Mouse (Mus musculus): Measurements from ENCODE around the gene Ace2.

Ace2 gene

DNA sequence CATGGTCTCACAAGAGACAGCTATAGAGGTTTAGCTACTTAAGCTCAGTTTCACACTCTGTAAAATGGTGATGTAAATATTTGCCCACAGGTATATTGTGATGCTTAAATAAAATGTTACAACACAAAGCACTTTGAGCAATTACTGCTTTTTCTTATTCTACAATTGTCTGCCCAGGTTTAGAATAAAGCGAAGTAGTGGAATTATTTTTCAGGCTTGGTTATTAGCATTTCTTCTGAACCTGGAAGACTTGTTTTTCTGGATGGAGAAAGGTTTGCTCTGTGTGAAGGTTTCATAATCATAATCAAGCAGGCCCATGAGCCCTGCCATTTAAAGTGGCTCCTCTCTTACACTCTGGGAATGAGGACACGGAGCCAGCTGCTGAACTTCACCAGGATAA is at the start of gene Ace2:
Gene Ace2, plus strand, starts transcription at position 301 of the 400 bp plus-strand sequence.
- no peak for DNase-seq

DNA sequence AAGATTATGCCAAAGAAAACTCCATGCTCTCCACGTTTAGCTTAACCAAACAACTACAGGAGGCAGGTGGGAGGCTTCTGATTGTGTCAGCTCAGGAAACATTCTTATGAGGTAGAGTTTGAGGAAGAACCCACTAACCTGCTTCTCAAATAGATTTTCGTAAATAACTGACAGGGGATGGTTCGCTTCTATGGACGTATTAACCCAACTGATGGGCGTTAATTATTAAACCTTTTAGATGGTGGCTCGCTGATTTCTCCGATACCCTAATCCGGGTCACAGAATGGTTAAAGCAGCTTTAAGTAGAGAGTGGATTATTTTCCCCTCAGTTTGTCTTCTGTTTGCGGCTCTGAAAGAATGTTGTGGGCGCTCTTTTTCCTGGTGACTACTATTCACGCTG is 49.2 kb upstream of the Ace2 start:
- DNase-seq, result peak; percentile 10

DNA sequence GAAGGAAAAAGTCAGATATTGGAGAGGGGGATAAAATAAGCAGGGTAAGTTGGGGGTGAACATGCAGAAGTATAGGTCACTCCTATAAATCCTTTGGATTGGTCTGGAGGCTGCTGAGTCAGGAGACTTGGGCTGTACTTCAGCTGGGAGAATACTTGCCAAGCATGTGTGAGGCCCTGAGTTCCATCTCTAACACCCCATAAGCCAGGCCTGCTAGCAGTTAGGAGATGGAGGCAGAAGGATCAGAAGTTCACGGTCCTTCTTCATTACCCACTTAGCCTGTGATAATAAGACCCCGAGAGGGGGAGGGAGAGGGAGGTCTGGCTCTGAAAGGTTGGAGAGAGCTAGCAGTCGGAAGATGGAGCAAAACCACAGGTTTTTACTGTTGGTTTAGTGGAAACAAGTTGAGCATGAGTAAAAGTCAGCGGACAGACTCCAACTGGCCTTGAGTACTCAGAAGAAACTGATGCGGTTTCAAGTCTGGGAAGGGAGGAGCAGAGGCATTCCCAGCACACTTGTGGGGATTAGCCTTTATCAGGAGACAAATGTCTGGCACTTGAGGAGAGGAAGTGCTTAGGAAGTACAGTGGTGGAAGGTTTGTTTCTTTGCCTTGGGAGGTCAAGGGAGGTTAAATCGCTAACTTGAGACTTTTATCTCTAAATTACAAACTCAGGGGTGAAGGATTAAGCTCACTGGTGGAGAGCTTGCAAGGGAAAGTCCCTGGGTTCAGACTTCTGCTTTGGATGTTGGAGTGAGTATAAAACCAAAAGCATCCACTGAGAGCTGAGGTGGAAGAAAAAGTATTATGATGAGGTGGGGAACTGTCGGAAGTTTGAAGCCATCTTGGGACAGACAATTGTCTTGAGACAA is 46.6 kb upstream of the Ace2 start:
- DNase-seq, result no peak

DNA sequence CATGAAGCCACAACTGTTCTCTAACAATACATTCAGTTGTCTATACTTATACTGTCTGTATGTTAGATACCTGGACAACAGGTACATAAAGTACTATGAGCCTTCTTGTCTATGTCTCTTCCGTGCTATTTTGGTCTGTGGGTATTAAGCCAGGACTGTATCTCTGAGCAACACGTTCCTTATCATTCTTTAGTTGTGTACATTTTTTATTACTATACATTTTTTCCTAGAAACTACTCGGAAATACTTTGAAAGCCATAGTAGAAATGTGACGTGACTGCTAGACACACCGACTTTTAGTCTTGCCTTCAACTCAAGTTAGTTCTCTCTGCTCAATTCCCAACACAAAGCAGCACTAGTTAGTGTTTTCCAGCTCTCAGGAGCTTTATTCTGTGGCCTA is 45.7 kb upstream of the Ace2 start:
- no peak for DNase-seq

DNA sequence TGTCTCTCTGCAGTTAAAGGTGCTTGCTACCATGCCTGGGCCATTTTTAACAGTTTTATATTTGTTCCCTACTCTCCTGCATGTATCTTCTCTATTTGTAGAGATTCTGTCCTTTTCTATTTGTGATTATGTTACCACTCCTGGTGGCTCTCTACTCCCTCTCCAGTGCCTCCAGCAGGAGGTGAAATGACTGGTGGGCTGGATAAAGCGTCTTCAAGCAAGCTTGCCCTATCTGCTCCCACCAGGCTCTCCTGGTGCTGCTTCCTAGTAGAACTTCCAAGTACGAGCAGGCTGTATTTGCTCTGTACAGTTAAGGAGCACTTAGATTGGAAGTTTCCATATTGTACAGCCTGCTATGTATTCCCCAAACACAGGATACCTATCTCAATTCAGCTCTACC is 43.3 kb upstream of the Ace2 start:
- DNase-seq, result no peak

DNA sequence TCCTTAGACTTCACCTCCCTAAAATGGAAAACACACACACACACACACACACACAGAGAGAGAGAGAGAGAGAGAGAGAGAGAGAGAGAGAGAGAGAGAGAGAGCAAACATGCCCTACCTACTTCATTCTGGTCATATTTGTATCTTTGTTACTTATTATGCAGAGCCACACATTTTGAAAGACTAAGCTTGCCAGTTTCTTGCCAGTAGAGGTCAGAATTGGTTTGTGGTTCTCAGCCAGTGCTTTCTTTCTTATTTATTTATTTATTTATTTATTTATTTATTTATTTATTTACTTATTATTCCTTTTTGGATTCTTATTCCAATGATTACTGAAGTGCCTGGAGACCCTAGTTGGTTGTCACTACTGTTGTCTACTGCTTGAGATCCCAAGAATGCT is 37.6 kb upstream of the Ace2 start:
- no peak for DNase-seq

DNA sequence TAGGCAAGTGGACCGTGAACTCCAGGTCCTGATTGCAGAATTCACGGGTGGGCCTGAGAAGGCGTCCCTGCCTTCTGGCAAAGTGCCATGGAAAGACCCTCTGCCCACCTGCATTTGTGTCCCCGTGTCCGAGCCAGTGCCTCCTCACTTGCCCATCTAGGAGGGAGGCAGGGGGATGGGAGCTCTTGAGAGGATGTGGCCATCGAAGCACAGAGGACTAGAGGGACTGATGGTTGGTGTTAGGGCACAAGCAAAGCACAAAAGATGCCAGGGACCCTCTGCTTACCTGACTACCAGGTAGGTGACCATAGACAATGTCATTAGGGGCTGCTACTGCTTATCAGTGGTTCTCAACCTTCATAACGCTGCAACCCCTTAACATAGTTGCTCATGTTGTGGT is 36.9 kb upstream of the Ace2 start:
- DNase-seq, result no peak

DNA sequence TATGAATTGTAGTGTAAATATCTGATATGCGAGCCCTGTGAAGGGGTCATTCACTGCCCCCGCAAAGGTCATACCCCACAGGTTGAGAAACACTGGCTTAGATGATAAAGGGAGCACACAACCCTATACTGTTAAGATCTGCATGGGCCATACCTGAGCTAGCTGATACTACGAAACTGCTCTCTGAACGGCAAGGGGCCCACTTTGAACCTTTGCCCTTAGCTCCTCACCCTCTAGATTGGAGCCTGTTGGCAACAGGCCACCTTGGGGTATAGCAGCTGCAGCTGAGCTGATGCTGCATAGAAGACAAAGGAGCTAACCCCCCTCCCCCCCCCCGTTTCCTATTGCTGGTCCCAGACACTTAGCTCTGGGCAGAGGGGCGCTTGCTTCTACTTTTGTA is 36.5 kb upstream of the Ace2 start:
- DNase-seq, result no peak

DNA sequence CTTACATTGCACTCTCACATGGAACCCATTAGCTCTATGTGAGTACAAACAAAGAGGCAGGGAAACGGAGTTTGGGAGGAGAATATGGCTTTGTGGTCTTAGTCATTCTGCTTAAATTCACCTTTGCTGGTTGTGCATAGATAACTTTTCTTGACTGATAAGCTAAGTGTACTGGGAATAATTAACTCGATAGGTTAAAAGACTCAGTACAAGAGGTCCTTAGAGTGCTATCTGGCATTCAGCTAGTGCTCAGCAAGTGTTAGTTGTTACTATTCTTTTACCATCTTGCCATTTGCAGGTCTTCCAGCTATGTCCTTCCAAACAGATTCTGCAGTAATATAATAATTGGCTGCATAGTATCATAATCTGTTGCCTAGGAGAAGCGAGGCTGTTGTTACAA is 28.0 kb upstream of the Ace2 start:
- DNase-seq, result no peak

DNA sequence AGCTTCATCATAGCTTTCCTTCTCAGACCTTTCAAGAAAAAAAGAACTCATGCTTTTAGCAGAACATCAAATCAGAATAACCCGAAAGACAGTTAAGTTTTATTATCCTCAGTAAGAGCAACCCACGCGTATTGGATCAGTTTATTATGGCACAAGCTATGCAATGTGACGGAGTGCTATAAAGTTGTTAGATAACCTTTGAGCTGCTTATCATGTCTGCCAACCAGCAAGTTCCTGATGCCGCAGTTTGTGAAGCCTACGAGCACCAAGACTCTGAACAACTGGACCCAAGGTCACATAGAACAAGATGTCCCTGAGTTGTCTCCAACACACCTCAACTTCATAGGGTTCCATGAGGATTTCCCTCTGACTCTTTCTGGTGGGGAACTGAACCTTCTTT is 25.4 kb upstream of the Ace2 start:
- no peak for DNase-seq

DNA sequence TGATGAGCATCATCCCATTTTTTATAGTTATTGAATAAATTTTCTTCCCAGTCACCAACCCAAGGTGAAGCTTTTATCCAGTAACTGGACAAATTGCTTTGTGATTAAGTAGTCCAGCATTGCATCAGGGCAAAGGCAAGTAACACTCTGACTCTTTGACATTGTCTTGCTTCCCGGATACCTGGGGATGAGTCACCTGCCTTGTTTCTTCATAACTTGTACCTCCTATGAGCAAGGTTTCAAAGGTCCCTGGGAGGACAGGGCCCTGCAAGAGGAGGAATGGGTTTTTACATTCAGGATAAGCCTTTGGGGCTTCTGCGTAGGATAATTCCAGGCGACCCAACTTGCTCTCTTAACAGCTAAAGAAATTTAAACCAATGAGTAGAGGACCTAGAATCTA is 15.2 kb upstream of the Ace2 start:
- no peak for DNase-seq

DNA sequence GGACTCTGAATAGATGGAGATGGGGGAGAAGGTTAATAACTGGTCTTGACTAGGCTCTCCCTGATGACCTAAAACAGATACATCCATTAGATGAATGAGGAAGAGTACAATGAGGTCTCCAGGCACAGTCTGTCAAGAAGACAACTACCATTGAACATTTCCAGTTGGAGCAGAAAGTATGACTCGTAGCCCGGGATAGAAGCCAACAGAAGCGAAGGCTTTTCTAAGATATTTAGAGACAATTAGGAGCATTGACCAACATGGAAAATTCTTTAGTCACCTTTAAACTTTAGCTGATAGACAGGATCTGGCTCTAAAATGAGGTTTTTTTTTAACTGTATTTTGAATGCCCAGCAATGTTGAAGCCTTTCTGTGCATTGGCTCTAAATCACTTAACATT is 5.6 kb upstream of the Ace2 start:
- DNase-seq, result no peak

DNA sequence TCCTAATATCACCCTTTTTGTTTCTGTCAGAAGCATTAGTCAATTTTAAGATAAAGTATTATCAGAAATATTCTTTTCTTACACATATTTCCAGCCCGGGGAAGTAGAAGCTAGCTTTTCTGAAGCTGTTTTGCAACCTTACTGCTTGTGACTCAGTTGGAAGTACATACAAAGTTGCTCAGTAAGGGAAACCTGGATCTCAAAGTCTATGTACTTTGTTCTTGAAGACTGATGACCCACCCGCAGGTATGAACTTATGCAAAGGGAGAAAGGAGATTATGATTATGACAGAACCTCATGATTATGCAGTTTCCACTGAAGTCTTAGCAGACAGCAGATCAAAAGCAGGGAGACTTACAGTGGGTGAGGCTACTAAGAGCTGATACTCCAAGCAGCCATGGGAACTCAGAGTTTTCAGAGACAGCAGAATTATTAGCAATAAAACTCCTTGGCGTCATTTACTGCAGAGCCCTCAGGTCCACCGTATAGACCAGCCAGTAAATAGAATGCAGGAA is 3.8 kb upstream of the Ace2 start:
- DNase-seq, result no peak

DNA sequence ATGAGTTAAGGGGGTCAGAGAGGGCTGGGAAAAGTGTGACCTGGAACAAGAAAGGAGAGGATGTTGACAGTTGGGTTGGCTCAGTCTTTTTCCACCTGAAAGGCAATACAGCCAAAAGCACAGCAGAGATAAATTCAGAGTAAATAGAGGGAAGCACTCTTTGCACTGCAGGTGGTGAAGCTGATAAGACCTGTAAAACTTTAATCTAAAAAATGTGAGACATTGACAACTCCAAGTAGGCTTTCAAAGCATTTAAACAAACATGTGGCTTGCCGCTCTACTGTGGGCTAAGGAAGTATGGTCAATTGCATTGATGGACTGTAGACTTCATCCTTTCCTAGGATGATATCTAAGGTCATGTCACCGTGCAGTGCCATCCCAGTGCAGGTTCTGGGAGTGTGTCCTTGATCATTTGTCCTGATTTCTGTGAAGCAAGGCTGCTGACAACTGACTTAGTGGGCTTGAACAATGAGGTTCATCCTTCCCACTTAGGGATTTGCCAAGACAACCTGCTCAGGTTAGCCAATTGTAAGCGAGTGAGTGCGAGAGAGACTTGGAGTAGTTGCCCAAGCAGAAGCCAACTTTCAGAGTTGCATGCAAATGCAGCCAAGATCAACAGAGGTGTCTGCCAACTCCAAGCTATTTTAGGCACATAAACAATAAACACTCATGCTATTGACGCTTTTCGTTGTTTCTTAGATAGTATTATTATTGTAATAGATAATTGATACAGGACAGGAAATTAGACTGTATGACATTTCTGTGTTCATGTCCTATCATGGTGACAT is 6.5 kb downstream of the Ace2 start:
- no peak for DNase-seq

DNA sequence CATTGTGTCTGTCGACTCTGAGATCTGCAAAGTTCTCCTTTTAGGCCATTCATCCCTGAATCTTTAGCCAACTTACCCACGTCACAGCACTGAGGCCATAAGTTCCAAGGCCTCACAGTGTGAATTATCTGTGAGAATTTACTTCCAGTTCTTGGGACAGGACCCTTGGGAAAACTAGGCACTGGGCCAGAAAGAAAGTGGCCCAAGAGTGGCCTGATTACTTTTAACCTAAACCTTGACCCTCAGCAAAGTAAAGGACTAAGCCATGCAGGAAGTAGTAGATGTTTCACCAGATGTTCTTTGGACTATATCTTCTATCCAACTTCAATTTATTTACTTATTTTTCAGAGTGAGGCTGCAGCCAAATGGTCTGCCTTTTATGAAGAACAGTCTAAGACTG is 13.6 kb downstream of the Ace2 start:
- peak; percentile 33 for DNase-seq

DNA sequence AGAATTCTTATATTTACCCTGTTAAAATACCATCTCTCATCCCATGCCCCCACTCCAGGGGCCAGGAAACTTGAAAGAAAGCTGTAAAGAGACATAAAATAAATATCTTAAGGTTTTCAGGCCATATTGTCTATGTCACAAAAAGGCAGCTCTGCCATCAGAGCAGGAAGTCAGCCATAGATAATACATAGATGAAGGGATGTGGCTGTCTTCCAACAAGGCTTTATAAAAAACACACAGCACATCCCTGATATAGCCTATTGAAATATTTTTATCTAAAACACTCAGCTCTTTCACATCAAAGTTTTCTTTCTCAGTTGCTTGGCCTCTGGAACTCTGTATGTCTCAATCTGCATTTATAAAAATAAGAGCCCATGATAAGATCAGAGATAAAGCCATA is 14.5 kb downstream of the Ace2 start:
- DNase-seq, result no peak

DNA sequence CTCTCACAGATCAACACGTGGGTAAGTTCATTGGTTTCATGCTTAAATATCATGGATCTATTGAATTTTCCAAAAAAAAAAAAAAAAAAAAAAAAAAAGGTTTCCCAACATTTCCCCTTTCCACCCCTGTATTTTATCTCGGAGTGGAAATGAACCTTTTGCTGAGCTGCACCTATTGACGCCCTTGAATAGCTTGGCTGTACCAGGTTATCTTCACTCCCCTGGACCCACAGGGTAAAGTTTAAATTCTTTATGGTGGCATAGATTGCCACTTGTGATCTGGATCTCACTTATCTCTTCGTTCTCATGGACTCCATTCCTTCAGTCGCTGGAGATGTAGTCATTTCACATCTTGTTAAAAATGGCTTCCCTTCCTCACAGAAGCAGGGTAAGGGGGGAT is 15.5 kb downstream of the Ace2 start:
- no peak for DNase-seq

DNA sequence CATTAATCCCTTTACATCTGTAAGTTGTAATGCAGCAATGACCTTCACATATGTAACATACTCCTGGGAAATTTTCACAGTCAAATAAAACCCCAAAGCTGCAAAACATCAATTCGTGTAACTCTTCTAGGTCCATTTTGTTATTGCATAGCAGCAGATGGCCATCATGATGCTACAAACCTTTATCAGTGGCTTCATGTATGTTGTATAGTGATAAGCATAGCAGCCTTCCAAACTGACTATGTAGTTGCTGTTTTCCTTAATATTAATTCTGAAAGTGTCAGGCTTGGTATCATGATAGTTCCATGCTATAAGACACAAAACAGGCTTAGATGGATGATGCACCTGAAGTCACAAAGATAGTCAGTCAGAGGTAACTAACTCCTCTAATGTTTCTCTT is 25.5 kb downstream of the Ace2 start:
- no peak for DNase-seq

DNA sequence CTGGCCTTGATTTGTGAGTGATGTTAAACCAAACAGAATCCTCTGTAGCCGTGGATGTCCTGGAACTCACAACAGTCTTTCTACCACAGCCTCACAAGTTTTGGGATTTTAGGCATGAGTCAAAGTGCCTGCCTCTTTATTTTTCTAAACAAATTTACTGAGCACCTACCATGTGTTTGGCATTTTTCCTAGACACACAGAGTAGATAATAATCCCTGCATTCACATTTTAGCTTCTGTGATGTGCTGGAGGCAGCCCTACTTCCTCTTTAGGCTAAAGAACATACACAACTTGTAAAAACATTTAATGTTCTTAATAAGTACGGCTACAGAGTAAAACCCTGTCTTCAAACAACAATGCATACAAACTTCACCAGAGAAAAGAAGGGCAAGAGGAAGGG is 31.9 kb downstream of the Ace2 start:
- DNase-seq, result no peak

DNA sequence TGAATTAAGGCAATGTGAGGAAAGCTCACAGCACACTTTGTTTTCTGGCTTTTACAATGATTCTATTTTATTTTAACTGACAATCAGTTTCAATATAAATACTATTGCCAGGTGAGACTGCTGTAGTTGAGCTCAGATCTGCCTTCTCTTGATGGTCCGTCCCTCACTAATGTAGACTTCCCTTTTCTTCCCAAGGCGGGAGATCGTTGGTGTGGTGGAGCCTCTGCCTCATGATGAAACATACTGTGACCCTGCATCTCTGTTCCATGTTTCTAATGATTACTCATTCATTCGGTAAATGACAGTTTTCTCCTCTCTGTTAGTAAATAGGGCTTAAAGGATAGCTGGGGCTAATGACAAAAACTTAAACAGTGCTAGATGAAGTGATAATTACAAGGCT is 34.7 kb downstream of the Ace2 start:
- no peak for DNase-seq

DNA sequence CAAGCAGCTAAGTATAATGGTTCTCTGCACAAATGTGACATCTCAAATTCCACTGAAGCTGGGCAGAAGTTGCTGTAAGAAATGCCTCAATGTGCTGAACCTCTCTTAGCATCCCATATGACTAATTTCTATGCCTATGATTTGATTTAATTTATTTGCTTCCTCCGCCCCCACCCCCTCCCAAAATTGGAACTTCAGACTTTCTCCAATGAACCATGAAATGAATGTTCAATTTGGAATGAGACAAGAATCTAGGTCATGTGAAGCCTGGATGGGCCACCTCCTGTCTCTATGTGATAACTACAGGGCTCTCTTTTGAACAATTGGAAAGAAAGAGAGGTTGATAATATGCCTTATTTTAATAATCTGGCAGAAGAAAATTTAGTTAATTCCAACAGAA is 36.2 kb downstream of the Ace2 start:
- DNase-seq, result no peak

DNA sequence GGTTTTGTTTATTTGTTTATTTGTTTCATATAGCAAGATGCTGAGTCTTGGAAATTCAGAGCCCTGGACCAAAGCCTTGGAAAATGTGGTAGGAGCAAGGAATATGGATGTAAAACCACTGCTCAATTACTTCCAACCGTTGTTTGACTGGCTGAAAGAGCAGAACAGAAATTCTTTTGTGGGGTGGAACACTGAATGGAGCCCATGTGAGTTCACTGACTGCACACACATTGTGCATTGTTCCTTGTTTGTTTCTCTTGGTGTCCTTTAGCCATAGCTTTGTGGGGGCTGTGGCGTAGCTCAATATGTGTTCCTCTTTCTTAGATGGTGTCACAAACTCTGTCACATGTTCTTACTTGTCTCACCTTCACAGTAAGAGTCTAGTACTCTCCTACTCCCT is 36.6 kb downstream of the Ace2 start:
- DNase-seq, result no peak

DNA sequence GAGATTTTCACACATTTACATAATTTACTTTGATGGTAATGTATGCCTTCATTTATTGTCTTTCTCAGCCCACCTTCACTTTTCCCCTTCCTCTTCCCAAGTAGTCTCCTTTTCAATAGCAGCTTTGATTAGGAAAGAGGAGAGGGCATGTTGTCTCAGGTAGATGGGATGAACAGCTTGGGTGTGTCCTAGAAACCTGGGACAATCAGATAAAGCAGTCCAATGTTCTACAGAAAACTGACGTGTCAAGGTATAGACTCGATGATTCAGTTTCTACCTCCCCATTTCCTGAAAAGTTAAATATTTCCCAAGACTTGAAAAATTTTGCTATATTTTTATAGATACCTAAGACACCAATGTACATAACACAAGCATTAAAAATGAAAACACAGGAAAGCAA is 39.7 kb downstream of the Ace2 start:
- DNase-seq, result no peak

DNA sequence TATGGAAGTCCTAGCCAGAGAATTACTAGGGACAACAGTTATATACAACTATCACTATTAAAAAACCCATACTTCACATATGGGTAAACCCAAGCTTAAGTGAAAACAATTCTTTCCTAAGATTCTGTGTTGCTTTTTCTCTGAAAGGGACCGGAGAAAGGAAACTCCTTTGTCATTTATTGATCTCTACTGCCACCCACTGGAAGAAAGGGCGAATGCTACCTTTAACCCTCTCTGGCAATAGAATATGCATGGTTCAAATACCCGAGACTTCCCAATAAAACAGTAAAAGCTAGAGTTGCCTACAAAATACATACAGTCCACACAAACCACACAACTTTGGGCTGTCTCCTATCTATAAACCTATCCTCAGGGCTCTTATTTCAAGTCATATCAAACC is 40.6 kb downstream of the Ace2 start:
- DNase-seq, result peak; percentile 42
